Mouse (Mus musculus): ENCODE measurements around the gene Pabpc1l.

Gene Pabpc1l

GRCm38 (mm10) chr2:164025150-164025549 is at the start of gene Pabpc1l:
TSS of gene Pabpc1l (plus strand) at chr2:164025450.
- no peak for DNase-seq (ENCODE audit: low spot score)

GRCm38 (mm10) chr2:163976448-163976847 is 48.8 kb upstream of the Pabpc1l start:
- DNase-seq (ENCODE audit: low spot score): no peak

- DNase-seq (ENCODE audit: low spot score): no peak
Measured at GRCm38 (mm10) chr2:163987233-163987632, 38.0 kb upstream of the Pabpc1l start.

GRCm38 (mm10) chr2:163992871-163993270 is 32.4 kb upstream of the Pabpc1l start:
- no peak for DNase-seq (ENCODE audit: low spot score)

GRCm38 (mm10) chr2:163994654-163994976 is 30.6 kb upstream of the Pabpc1l start, which contains the start of gene Ywhab:
TSS of gene Ywhab (plus strand) at chr2:163994960.
- DNase-seq (ENCODE audit: low spot score): no peak

GRCm38 (mm10) chr2:163994977-163995862 is 30.0 kb upstream of the Pabpc1l start:
- peak; percentile 94 for DNase-seq (ENCODE audit: low spot score)

GRCm38 (mm10) chr2:163996275-163996674 is 29.0 kb upstream of the Pabpc1l start:
- no peak for DNase-seq (ENCODE audit: low spot score)

GRCm38 (mm10) chr2:163996899-163997298 is 28.4 kb upstream of the Pabpc1l start:
- DNase-seq (ENCODE audit: low spot score): no peak

GRCm38 (mm10) chr2:163998981-163999380 is 26.3 kb upstream of the Pabpc1l start:
- DNase-seq (ENCODE audit: low spot score): no peak

- DNase-seq (ENCODE audit: low spot score): peak; percentile 52
Measured at GRCm38 (mm10) chr2:164002637-164003036, 22.6 kb upstream of the Pabpc1l start.

- DNase-seq (ENCODE audit: low spot score): no peak
Measured at GRCm38 (mm10) chr2:164004503-164004902, 20.7 kb upstream of the Pabpc1l start.

- DNase-seq (ENCODE audit: low spot score): no peak
Measured at GRCm38 (mm10) chr2:164006932-164007331, 18.3 kb upstream of the Pabpc1l start.

- no peak for DNase-seq (ENCODE audit: low spot score)
Measured at GRCm38 (mm10) chr2:164007547-164007946, 17.7 kb upstream of the Pabpc1l start.

GRCm38 (mm10) chr2:164007987-164008545 is 17.2 kb upstream of the Pabpc1l start:
- no peak for DNase-seq (ENCODE audit: low spot score)

GRCm38 (mm10) chr2:164009227-164009626 is 16.0 kb upstream of the Pabpc1l start:
- no peak for DNase-seq (ENCODE audit: low spot score)

GRCm38 (mm10) chr2:164010496-164010895 is 14.8 kb upstream of the Pabpc1l start:
- DNase-seq (ENCODE audit: low spot score): no peak

GRCm38 (mm10) chr2:164010944-164011343 is 14.3 kb upstream of the Pabpc1l start:
- no peak for DNase-seq (ENCODE audit: low spot score)

- DNase-seq (ENCODE audit: low spot score): no peak
Measured at GRCm38 (mm10) chr2:164015304-164015703, 9.9 kb upstream of the Pabpc1l start.

- no peak for DNase-seq (ENCODE audit: low spot score)
Measured at GRCm38 (mm10) chr2:164018910-164019309, 6.3 kb upstream of the Pabpc1l start.

- DNase-seq (ENCODE audit: low spot score): no peak
Measured at GRCm38 (mm10) chr2:164019943-164020342, 5.3 kb upstream of the Pabpc1l start.

- no peak for DNase-seq (ENCODE audit: low spot score)
Measured at GRCm38 (mm10) chr2:164022104-164022503, 3.1 kb upstream of the Pabpc1l start.

- no peak for DNase-seq (ENCODE audit: low spot score)
Measured at GRCm38 (mm10) chr2:164031147-164031546, 5.9 kb downstream of the Pabpc1l start.

- no peak for DNase-seq (ENCODE audit: low spot score)
Measured at GRCm38 (mm10) chr2:164032973-164033372, 7.7 kb downstream of the Pabpc1l start.

All from layer of hippocampus, adult 11-12 months (tissue).